Mouse (Mus musculus): ENCODE measurements around the gene Sec13.

DNA sequence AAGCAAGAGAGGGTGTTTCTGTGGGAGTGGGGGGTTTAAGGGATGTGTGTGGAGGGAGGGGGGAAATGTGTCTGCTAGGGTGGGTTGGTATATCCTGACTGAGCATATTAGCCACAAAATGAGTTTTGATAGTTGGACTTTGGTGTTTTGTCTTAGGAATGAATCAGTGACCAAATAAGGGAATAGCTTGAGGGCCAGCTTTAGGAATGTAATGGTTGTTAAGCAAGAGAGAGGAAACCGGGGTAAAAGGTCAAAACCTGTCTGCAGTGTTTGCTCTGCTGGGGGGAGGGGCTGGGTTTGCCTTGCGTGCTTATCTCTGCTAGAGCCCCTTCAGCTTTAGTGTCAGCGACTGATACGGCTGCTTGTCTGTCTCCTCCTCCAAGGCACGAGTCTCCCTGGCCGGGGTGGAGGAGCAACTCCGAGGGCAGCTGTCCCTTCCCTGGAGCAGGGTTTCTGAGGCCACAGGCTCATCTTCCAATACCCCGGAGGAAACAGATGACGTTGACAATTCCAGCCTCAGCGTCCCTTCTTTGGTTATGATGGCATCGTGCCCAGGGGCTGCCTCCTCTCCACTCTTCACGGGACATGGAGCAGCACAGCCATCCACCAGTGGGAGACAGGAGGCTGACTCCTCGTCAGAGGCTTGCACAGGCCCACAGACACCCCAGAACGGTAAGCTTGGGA, 50.0 kb downstream of the Sec13 start:
- TF ChIP-seq POLR2A (IDR thresholded peaks at IDR 0.05; ENCODE audit: insufficient read depth, low read depth, low read length) (no peak), CTCF (IDR thresholded peaks at IDR 0.05; ENCODE audit: insufficient read depth, low read depth, low read length) (no peak)

All from olfactory bulb, adult 2 months (tissue).